Mouse (Mus musculus) layer of hippocampus, adult 9-10 months (tissue): ENCODE data around the gene Rpap1.
A peak's percentile ranks its signal among the peaks of the same experiment; 100 is the strongest.

Experiments used
- DNase-seq: peaks from one replicate; pipeline ENCODE4 v3.0.0; 2022; ENCODE audit warnings: low spot score

Gene Rpap1

GRCm38 (mm10) chr2:119787206-119787883, at the start of gene Rpap1:
Gene Rpap1, minus strand, starts transcription at chr2:119787537.
- peak; percentile 47 for DNase-seq

- no peak for DNase-seq
These were observed 46.9 kb upstream of the Rpap1 start for GRCm38 (mm10) chr2:119834231-119834630.

DNA sequence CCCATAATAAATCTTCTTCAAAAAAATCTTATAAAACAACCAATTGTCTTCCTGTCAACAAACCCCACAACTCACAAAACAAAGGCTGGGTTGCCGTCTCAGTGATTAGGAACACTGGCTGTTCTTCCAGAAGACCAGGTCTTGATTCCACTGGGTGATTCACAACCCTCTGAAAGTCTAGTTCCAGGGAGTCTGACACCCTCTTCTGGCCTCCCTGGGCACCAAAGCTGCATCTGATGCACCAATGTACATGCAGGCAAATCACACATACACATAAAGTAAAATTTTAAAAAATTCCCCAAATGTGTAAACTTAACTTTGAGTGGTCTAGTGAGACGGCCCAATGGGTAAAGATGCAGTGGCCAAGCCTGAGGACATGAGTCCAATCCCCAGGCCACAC, 43.2 kb upstream of the Rpap1 start:
- DNase-seq, result no peak

DNA sequence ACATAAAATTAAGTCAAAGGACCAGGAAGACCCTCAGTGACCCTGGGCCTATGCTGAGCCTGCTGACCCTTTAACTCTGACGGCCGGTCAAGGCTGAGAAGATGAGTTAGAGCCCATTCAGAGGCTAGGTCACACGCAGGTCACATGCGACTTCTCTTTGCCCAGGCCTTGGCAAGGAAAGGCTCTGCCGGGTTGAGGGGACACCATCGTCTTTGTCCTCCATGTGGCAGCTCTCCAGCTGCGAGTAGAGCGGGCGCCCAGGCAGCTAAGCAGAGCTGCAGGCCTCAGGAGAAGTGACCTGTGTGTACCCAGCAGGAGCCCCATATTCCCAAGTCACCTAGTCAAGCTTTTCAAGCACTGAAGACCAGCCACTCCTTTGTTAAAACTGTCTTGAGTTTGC, 33.8 kb upstream of the Rpap1 start:
- DNase-seq, result no peak

GRCm38 (mm10) chr2:119818668-119819272, 31.4 kb upstream of the Rpap1 start:
- no peak for DNase-seq

- DNase-seq, result no peak
These were observed 29.7 kb upstream of the Rpap1 start for GRCm38 (mm10) chr2:119817047-119817446.

GRCm38 (mm10) chr2:119816611-119817010, 29.3 kb upstream of the Rpap1 start:
- DNase-seq, result no peak

GRCm38 (mm10) chr2:119814376-119814933, 27.1 kb upstream of the Rpap1 start:
- no peak for DNase-seq

DNA sequence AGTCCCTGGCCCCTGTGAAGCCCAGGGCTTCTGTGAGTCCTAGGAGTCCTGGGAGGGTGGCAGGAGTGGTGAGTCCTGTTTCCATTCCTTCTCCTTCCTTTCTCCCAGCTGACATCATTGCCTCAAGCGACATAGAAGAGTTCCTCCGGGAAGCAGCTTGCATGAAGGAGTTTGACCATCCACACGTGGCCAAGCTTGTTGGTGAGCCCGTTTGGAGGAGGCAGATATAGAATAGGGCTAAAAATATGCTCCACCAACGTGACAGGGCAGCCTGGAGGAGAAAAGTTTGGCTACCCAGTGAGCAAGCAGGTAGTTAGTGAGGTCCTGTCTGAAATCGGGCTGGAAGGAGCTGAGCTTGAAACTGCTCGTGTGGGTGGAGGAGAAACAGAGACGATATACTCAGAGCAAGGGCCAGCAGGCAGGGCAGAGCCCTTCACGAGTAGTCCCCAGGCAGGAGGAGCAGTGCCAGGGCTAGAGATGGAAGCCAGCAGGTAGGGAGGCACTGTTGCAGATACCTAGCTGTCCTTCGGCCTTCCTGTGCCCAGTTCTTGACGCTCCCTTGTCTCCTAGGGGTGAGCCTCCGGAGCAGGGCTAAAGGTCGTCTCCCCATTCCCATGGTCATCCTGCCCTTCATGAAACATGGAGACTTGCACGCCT, 24.3 kb upstream of the Rpap1 start:
- no peak for DNase-seq

- no peak for DNase-seq
These were observed 23.6 kb upstream of the Rpap1 start for GRCm38 (mm10) chr2:119810890-119811289.

- no peak for DNase-seq
These were observed 21.5 kb upstream of the Rpap1 start for GRCm38 (mm10) chr2:119808881-119809280.

DNA sequence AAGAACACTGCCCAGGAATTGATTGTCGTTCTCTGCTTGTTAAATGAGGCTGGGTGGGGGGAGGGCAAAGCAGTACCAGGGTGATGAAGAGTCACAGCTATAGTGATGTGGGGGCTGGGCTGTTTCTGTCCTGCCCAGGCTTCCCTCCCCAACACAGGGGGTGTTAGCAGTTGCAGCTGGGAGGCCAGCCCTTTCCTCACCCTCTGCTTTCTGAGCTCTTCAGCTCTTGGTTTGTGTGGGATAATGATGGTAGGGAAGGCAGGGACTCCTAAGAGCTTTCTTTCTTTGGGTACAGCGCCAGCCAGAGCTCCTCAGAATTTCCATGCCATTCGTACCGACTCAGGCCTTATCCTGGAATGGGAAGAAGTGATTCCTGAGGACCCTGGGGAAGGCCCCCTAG, 21.1 kb upstream of the Rpap1 start:
- DNase-seq, result no peak

DNA sequence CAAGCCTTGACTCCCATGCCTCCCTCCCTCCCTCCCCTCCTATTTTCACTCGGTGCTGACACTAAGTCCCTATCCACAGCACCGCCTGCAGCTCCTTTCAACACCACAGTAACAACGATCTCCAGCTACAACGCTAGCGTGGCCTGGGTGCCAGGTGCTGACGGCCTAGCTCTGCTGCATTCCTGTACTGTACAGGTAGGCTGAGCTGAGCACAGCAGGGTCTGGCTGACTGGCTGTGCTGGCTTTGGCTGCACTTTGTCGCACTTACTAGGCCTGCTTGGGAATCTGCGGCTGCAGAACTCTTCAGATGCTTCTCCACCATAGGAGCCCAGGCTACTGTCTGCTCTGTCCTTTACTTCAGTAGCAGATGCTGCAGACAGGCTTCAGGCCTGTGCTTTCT, 18.2 kb upstream of the Rpap1 start:
- no peak for DNase-seq

DNA sequence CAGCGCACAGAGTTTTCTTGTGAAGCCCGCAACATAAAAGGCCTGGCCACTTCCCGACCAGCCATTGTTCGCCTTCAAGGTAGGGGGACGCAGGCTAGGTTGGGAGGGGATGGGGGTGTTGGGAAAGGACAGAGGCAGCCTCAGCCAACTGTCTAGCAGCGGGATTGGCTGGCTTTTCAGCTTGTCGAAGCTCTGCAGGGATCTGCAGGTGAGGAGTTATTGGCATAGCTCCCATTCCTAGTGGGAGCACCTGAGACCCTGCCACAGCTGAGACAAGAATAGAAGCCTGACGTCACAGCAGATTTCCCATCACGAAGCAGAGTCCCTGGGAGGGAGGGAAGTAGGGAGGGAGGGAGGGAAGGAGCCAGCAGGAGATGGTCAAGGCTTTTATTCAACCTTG, 17.4 kb upstream of the Rpap1 start:
- DNase-seq, result no peak

GRCm38 (mm10) chr2:119804275-119804628, 16.9 kb upstream of the Rpap1 start:
- DNase-seq, result no peak

- DNase-seq, result no peak
These were observed 16.4 kb upstream of the Rpap1 start for GRCm38 (mm10) chr2:119803618-119804274.

- DNase-seq, result no peak
These were observed 15.7 kb upstream of the Rpap1 start for GRCm38 (mm10) chr2:119802767-119803617.

DNA sequence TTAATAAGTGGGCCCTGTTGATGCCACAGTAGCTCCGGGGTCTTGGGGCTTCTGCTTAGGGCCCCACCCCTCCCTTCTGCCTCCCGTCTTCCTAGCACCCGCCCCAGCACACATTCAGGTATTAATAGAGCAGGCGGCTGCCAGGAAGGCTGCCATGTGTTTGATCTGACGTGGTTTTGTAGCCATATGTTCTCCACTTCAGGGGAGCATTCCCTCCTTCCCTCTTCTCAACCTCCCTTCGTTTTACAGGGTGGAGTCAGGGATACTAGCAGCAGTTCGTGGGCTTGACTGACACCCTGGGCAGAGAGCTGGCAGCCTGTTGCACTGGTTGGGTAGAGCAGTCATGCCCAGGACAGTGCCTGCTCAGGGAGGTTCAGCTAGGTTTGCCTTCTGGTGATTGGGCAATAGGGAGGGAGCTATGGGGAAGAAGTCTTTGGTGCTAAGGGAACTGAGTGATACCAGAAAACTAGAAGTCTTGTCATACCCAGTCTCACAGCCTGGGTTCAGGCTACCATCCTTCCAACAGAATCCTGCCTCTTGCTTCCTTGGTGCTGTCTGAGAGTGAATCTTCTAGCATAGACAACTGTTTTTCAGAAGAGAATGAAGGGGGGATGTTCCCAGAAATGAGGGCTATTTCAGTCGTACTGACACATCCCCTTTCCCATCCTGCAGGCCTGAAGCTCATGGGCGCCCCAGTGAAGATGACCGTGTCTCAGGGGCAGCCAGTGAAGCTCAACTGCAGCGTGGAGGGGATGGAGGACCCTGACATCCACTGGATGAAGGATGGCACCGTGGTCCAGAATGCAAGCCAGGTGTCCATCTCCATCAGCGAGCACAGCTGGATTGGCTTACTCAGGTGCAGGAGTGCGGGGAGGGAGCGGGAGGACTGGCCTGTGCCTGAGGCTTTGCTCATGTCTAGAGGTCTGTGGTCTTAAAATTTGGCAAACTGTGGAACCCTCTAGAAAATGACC, 13.8 kb upstream of the Rpap1 start:
- no peak for DNase-seq

DNA sequence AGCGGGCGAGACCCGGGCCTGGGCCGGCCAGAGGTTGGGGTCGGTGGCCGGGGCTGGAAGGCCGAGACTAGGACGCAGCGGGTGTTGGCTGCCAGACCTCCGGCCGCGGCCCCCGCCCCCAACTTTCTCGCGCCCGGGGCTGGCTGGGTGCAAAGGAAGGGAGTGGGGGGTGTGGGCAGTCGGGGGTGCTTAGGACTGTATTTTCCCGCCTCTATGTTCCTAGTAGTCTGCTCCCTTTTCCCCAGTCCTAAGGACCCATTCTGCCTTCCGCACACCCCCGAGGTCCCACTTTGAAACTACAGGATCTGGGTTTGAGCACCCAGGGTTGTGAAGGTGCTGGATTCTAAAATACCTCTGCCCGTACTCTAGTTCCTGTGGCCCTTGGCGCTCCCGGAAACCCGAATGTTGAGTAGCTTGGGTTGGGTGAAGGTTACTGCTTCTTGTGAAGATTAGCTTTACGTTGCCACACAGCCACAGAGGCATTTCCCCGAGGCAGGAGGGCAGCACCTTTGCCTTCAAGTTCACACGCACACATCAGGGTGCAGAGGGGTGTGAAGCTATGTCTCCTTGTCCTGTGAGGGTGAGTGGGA, 12.7 kb upstream of the Rpap1 start:
- DNase-seq, result no peak
